Mouse (Mus musculus) neural tube, embryonic 13.5 days (tissue): ENCODE measurements around the gene AC129217.1. TPM values are rescaled to one million over a fixed set of nuclear protein-coding genes. Genes with fewer than 3 reads are reported as not detected.

ENCODE experiments used
- ATAC-seq: fragments of 200-750 bp; cut with Nextera tagmentation; 2 replicates; pipeline ENCODE4 v1.8.0; 2017; ENCODE audit warnings: low read depth, mild to moderate bottlenecking, moderate TSS enrichment, moderate library complexity
- H3K27ac ChIP-seq: fragments of 300-500 bp; sonication (generic); replicated peaks from 2 replicates; pipeline ENCODE4 v1.5.1; 2015; ENCODE audit warnings: moderate library complexity, mild to moderate bottlenecking, inconsistent platforms
- H3K27me3 ChIP-seq: fragments of 300-500 bp; sonication (generic); 2 replicates; pipeline ENCODE4 v1.6.1; 2015; ENCODE audit warnings: mild to moderate bottlenecking, inconsistent platforms
- H3K36me3 ChIP-seq: fragments of 300-500 bp; sonication (generic); 2 replicates; pipeline ENCODE4 v1.6.1; 2015; ENCODE audit warnings: mild to moderate bottlenecking, inconsistent platforms
- H3K4me1 ChIP-seq: fragments of 300-500 bp; sonication (generic); replicated peaks from 2 replicates; pipeline ENCODE4 v1.6.1; 2015; ENCODE audit warnings: inconsistent platforms
- H3K4me2 ChIP-seq: fragments of 300-500 bp; sonication (generic); 2 replicates; pipeline ENCODE4 v1.6.1; 2015; ENCODE audit warnings: inconsistent platforms, mild to moderate bottlenecking, moderate library complexity
- H3K4me3 ChIP-seq: fragments of 300-500 bp; sonication (generic); 2 replicates; pipeline ENCODE4 v1.5.1; 2015; ENCODE audit warnings: mild to moderate bottlenecking, inconsistent platforms
- H3K9ac ChIP-seq: fragments of 300-500 bp; sonication (generic); 2 replicates; pipeline ENCODE4 v1.6.1; 2015; ENCODE audit warnings: moderate library complexity, mild to moderate bottlenecking, inconsistent platforms
- H3K9me3 ChIP-seq: fragments of 300-500 bp; sonication (generic); 2 replicates; pipeline ENCODE4 v1.6.1; 2016; ENCODE audit warnings: inconsistent platforms
- WGBS: fragments of 180-500 bp; shearing (Covaris S2); methylation state at CpG from one replicate; pipeline ENCODE4 v1.1.7; 2015; 5-methylcytosine and 5-hydroxymethylcytosine counted together
- microRNA-seq: library from miRNA; unstranded; fragments of <30 nt; microRNA quantifications from one replicate; pipeline ENCODE4, GENCODE M21; 2016
- polyA plus RNA-seq: library from polyadenylated mRNA; unstranded; fragments of >200 nt; fragmentation: Nextera tagmentation; extraction: Ambion mirVana; gene quantifications from 2 replicates; pipeline ENCODE4 v1.2.1, GENCODE M21; 2015

Gene AC129217.1
- polyA plus RNA-seq, 1 experiment from 2014 or later = not detected

GRCm38 (mm10) chr19:8880311-8881033 lies 50.9 kb downstream of the AC129217.1 start, which contains the start of gene Uqcc3:
Uqcc3 (minus strand) TSS chr19:8880923.
- Histone ChIP-seq H3K9me3 (no peaks in the 10 kb centered on the region), H3K9ac (peak within 1 kb of the TSS; percentile 82), H3K4me1 (peaks cover 15% of the 10 kb centered on the region), H3K36me3 (peaks cover 28% of the 10 kb centered on the region), H3K4me3 (peak within 1 kb of the TSS; percentile 83), H3K27ac (peak within 1 kb of the TSS; percentile 88), H3K27me3 (no peaks in the 10 kb centered on the region), H3K4me2 (peak within 1 kb of the TSS; percentile 70)
- peak; percentile 98 for ATAC-seq
- WGBS = under 1% methylated on average over 42 of the region's 42 CpGs

- peaks cover 22% of the 10 kb centered on the region for H3K36me3 ChIP-seq
- peaks cover 15% of the 10 kb centered on the region for H3K4me1 ChIP-seq
- H3K9me3 ChIP-seq = no peaks in the 10 kb centered on the region
- ATAC-seq = 0 out of 2 replicates have a peak, but pooled peaks have one; percentile 4
- H3K4me3 ChIP-seq = peak overlapping the region; percentile 83
- peak overlapping the region; percentile 70 for H3K4me2 ChIP-seq
- no peak overlapping the region for H3K27ac ChIP-seq
- WGBS = 12% methylated on average over 3 of the region's 3 CpGs
- H3K9ac ChIP-seq = peak overlapping the region; percentile 82
- no peaks in the 10 kb centered on the region for H3K27me3 ChIP-seq
Observed at GRCm38 (mm10) chr19:8881034-8881392, 51.4 kb downstream of the AC129217.1 start.

DNA sequence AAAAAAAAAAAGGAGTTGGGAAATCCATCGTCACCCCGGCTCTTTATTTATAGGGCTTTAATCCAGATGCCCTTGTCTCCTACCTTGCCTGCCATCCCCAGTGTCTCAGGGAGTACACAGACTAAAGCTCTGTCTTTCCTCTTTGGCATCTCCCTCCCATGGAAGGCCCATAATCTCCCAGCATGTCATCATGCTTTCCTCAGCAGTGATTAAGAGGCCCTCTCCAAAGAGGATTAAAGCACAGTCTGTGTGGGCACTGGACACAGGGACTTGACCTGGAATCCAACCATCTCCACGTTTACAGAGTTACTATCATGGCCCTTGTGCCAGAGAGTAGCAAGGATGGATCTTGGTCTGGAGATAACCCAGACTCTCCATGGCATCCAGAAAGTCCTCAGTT lies 54.0 kb downstream of the AC129217.1 start, which contains the start of the genes Lbhd1 and Gm49403:
TSS of gene Lbhd1 (plus strand) at position 117 of the 400 bp plus-strand sequence.
TSS of gene Gm49403 (plus strand) at position 315 of the 400 bp plus-strand sequence.
- Histone ChIP-seq H3K9me3 (no peaks in the 10 kb centered on the region), H3K9ac (no peak within 1 kb of the TSS), H3K4me3 (no peak within 1 kb of the TSS), H3K4me2 (no peak within 1 kb of the TSS), H3K36me3 (peaks cover 4% of the 10 kb centered on the region), H3K4me1 (peaks cover 25% of the 10 kb centered on the region), H3K27ac (no peak within 1 kb of the TSS), H3K27me3 (no peaks in the 10 kb centered on the region)
- WGBS = 83% methylated on average over 3 of the region's 3 CpGs
- ATAC-seq = no peak

DNA sequence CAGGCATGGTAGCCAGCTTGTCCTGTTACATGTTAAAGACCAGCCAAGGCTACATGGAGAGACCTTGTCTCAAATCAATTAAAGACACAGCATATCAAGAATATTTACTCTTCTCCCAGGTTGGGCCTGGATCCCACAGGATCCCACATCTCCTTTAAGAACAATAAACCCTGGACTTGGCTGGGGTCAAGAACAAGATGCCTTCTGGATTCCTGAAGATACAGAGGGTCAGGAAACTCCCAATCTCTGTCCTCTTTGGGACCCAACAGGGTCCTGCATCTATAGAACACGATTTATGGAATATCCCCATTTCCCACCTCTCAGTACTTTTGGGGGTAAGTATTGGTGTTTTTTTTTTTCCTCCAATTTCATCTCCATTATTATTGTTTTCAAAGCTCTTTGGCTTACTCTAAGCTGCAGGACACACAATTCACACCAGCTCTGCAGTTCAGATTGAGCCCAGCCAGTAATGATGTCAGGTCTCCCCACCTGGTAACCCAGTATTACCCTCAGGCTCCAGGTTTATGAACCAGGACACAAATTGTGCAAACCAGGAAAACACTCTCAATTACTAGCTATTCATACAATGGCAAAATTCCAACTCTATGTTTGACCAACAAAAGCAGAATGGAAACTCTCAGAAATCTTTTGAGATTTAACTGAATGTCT lies 57.5 kb downstream of the AC129217.1 start:
- Histone ChIP-seq H3K9ac (no peak overlapping the region), H3K36me3 (peaks cover 14% of the 10 kb centered on the region), H3K27ac (no peak overlapping the region), H3K9me3 (no peaks in the 10 kb centered on the region), H3K4me1 (peaks cover 19% of the 10 kb centered on the region), H3K27me3 (no peaks in the 10 kb centered on the region), H3K4me2 (peak overlapping the region; percentile 80), H3K4me3 (no peak overlapping the region)
- 56% methylated on average over 1 of the region's 1 CpGs for WGBS
- ATAC-seq = no peak

DNA sequence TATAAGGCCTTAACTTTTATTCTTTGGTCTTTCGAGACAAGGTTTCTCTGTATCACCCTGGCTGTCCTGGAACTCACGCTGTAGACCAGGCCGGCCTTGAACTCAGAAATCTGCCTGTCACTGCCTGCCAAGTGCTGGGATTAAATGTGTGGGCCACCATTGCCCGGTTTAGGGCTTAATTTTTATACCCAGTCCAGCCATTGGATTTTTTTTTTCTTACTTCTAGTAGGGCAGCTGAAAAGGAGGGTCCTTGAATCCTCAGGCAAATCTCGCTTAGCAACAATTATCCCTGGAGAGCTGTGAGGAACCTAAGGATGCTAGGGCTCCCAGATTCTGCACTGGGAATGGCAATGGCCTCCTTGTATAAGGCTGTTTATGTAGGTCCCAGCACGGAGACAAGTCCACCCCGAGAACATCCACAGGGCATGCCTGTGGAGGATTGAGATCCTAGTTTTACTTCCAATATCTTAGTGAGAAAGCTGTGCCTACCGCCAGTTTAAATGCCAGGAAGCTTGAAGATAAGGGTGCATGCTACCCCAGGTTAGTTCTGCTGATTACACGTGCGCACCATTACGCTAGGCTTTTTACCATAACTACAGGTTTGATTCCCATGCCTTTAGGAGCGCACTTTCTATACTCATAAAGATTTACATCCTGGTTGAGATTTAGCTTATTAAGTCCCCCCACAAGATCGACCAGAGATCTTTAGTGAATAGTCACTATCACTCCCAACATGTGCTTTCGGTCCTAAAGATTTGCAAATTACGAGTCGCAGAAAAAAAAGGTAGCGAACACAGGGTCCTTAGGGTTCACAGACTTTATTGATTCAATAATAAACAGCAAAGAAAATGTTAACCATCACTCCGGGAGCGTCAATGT lies 58.3 kb downstream of the AC129217.1 start:
- Histone ChIP-seq H3K36me3 (peaks cover 14% of the 10 kb centered on the region), H3K4me2 (peak overlapping the region; percentile 80), H3K27ac (peak overlapping the region; percentile 91), H3K27me3 (no peaks in the 10 kb centered on the region), H3K4me1 (peaks cover 25% of the 10 kb centered on the region), H3K9ac (peak overlapping the region; percentile 85), H3K9me3 (no peaks in the 10 kb centered on the region), H3K4me3 (peak overlapping the region; percentile 60)
- ATAC-seq = no peak
- WGBS = 13% methylated on average over 19 of the region's 19 CpGs

DNA sequence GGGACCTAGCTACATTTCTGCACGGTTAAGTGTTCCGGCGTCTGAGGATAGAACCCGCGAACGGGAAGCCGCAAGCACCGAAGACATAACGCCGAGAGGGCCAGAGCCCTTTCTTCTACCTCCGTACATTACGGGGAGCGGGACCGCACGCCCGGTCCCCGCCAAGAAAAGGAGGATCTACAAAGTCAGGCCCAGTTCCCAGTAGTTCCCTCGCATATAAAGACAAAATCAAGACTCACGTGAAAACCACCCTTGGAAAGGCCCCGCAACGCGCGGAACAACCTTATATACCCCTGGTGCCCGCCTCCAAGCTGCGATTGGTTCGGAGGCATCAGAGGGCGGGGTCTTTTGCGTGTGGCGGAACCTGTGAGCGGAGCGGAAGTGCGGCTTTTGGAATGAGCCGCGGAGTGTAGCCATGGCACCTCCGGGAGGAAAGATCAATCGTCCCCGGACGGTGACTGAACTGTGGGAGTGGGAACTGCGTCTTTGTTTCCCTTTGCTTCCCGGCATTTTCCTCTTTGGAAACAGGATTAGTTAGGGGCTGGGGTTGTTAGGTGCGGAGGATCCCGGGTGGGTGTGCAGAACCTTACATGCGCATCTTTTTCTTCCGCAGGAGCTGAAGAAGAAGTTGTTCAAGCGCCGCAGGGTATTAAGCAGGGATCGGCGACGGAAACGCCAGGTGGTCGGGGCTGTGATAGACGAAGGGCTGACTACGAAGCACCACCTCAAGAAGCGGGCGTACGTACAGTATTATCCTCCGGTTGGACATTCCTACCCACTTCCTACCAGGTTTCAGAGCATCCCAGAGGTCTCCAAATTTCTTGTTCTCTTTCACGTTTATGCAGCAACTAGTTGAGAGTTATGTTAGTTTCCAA lies 59.2 kb downstream of the AC129217.1 start, which contains the start of the genes 1810009A15Rik and Gm49416:
TSS of gene 1810009A15Rik (plus strand) at position 343 of the 875 bp plus-strand sequence.
TSS of gene Gm49416 (plus strand) at position 416 of the 875 bp plus-strand sequence.
- peaks cover 31% of the 10 kb centered on the region for H3K4me1 ChIP-seq
- peak within 1 kb of the TSS; percentile 91 for H3K27ac ChIP-seq
- peaks cover 14% of the 10 kb centered on the region for H3K36me3 ChIP-seq
- no peaks in the 10 kb centered on the region for H3K9me3 ChIP-seq
- ATAC-seq = peak; percentile 95
- H3K27me3 ChIP-seq = no peaks in the 10 kb centered on the region
- H3K9ac ChIP-seq = peak within 1 kb of the TSS; percentile 85
- WGBS = under 1% methylated on average over 58 of the region's 58 CpGs
- H3K4me3 ChIP-seq = peak within 1 kb of the TSS; percentile 60
- H3K4me2 ChIP-seq = peak within 1 kb of the TSS; percentile 80

Small RNAs within 50 kb of the gene (microRNA-seq; reads per million reads assigned to microRNA genes)
- gene Mir5136 = not detected

Other genes starting within 250 kb of the AC129217.1 start
- gene Slc22a8, start 238.5 kb upstream of the AC129217.1 start, polyA plus RNA-seq = 3.4 and 3.8 TPM in 2 replicates
- gene Slc22a6, start 211.7 kb upstream of the AC129217.1 start, polyA plus RNA-seq = 2.0 and 2.1 TPM in 2 replicates
- gene Chrm1, start 166.0 kb upstream of the AC129217.1 start, polyA plus RNA-seq = 0.18 and 0.32 TPM in 2 replicates
- 149 and 155 TPM in 2 replicates for gene Slc3a2, start 106.4 kb upstream of the AC129217.1 start, polyA plus RNA-seq
- gene Wdr74, start 93.9 kb upstream of the AC129217.1 start, polyA plus RNA-seq = 84.4 and 87.8 TPM in 2 replicates
- gene 1700092M07Rik, start 89.1 kb upstream of the AC129217.1 start, polyA plus RNA-seq = 1.6 and 2.4 TPM in 2 replicates
- gene Stx5a, start 88.4 kb upstream of the AC129217.1 start, polyA plus RNA-seq = 124 and 127 TPM in 2 replicates
- gene Nxf1, start 72.7 kb upstream of the AC129217.1 start, polyA plus RNA-seq = 161 and 192 TPM in 2 replicates
- 219 and 253 TPM in 2 replicates for gene Tmem223, start 58.8 kb upstream of the AC129217.1 start, polyA plus RNA-seq
- 39.3 and 41.9 TPM in 2 replicates for gene Tmem179b, start 55.3 kb upstream of the AC129217.1 start, polyA plus RNA-seq
- gene Taf6l, start 43.4 kb upstream of the AC129217.1 start, polyA plus RNA-seq = 22.9 and 25.9 TPM in 2 replicates
- 167 and 168 TPM in 2 replicates for gene Polr2g, start 31.2 kb upstream of the AC129217.1 start, polyA plus RNA-seq
- 8.2 and 8.6 TPM in 2 replicates for gene Zbtb3, start 27.2 kb upstream of the AC129217.1 start, polyA plus RNA-seq
- gene Ttc9c, start 10.4 kb upstream of the AC129217.1 start, polyA plus RNA-seq = 47.6 and 59.0 TPM in 2 replicates
- gene Hnrnpul2, start 9.8 kb upstream of the AC129217.1 start, polyA plus RNA-seq = 5.3 and 6.0 TPM in 2 replicates
- 82.5 and 84.2 TPM in 2 replicates for gene Bscl2, start 7.7 kb downstream of the AC129217.1 start, polyA plus RNA-seq
- gene Gng3, start 9.4 kb downstream of the AC129217.1 start, polyA plus RNA-seq = 335 and 393 TPM in 2 replicates
- gene Lrrn4cl, start 21.0 kb downstream of the AC129217.1 start, polyA plus RNA-seq = 0.96 and 1.4 TPM in 2 replicates
- gene Ubxn1, start 41.7 kb downstream of the AC129217.1 start, polyA plus RNA-seq = 166 and 171 TPM in 2 replicates
- 69.0 and 73.5 TPM in 2 replicates for gene Uqcc3, start 51.1 kb downstream of the AC129217.1 start, polyA plus RNA-seq
- 41.1 and 56.4 TPM in 2 replicates for gene Lbhd1, start 54.0 kb downstream of the AC129217.1 start, polyA plus RNA-seq
- not detected in 2 replicates for gene Gm49403, start 54.2 kb downstream of the AC129217.1 start, polyA plus RNA-seq
- gene 1810009A15Rik, start 59.1 kb downstream of the AC129217.1 start, polyA plus RNA-seq = 55.6 and 58.8 TPM in 2 replicates
- 0.27 TPM in 1 of 2 replicates, not detected in the other for gene Gm49416, start 59.2 kb downstream of the AC129217.1 start, polyA plus RNA-seq
- 31.7 and 36.2 TPM in 2 replicates for gene Ints5, start 63.2 kb downstream of the AC129217.1 start, polyA plus RNA-seq
- gene Ganab, start 68.3 kb downstream of the AC129217.1 start, polyA plus RNA-seq = 89.4 and 101 TPM in 2 replicates
- gene B3gat3, start 90.6 kb downstream of the AC129217.1 start, polyA plus RNA-seq = 86.9 and 88.7 TPM in 2 replicates
- gene Rom1, start 99.6 kb downstream of the AC129217.1 start, polyA plus RNA-seq = 1.6 and 2.8 TPM in 2 replicates
- 11.8 and 12.2 TPM in 2 replicates for gene Eml3, start 99.8 kb downstream of the AC129217.1 start, polyA plus RNA-seq
- 126 and 141 TPM in 2 replicates for gene Mta2, start 112.1 kb downstream of the AC129217.1 start, polyA plus RNA-seq
- 29.2 and 30.1 TPM in 2 replicates for gene Tut1, start 124.1 kb downstream of the AC129217.1 start, polyA plus RNA-seq
- 323 and 328 TPM in 2 replicates for gene Eef1g, start 137.3 kb downstream of the AC129217.1 start, polyA plus RNA-seq
- 4.8 and 4.9 TPM in 2 replicates for gene Ahnak, start 159.5 kb downstream of the AC129217.1 start, polyA plus RNA-seq